Mouse (Mus musculus): Measurements from ENCODE around the gene Tmem163.

DNA sequence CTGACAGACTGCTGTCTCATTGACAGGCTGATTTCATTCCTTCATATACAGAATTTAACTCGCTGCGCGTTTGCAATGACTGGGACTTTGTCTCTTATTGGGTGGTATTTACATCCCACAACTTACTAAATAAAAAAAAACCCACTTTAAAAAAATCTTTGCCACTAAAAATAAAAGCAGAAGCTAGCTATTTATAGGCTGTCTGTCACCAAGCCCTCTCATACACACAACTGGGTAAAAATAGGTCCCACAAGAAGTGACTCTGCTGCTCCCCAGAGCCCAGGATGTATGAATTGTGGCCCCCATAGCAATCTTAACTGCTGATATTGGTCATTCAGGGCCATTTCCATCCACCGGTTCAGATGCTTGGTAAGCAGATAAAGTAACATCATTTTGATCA lies 83.2 kb downstream of the Tmem163 start:
- TF ChIP-seq CTCF (IDR thresholded peaks at IDR 0.05; ENCODE audit: control insufficient read depth, insufficient read depth, insufficient read length) = no peak
- no peak for TF ChIP-seq MAX (IDR thresholded peaks at IDR 0.05)
- no peak for TF ChIP-seq USF1 (IDR thresholded peaks at IDR 0.05; ENCODE audit: low read depth)
- no peak for TF ChIP-seq MYOD1 (IDR thresholded peaks at IDR 0.05; ENCODE audit: control insufficient read depth, insufficient read length, low read depth)
- TF ChIP-seq CEBPB (IDR thresholded peaks at IDR 0.05; ENCODE audit: low read depth) = no peak
- TF ChIP-seq MYOG (IDR thresholded peaks at IDR 0.05; ENCODE audit: control insufficient read depth, extremely low read depth, insufficient read length) = no peak

All from C2C12 (cell line).